Mouse (Mus musculus) CH12.LX (cell line): ENCODE results near the gene Tubb1. TPM values are rescaled to one million over a fixed set of nuclear protein-coding genes. Genes with fewer than 3 reads are reported as not detected.

ENCODE experiments used
- DNase-seq: peaks from one replicate; pipeline ENCODE4 v3.0.0-alpha.2; 2013; ENCODE audit errors: extremely low read depth
- H3K27ac ChIP-seq: 2 replicates; pipeline ENCODE4 v1.5.1; 2012; ENCODE audit warnings: low read depth, mild to moderate bottlenecking, control low read depth, moderate library complexity; ENCODE audit not compliant: insufficient read depth
- H3K27me3 ChIP-seq: replicated peaks from 2 replicates; pipeline ENCODE3; 2012; ENCODE audit warnings: inconsistent platforms
- H3K36me3 ChIP-seq, 2 experiments: replicated peaks in 1 of 2; 2 replicates each; pipeline versions ENCODE3 to v1.6.1; 2012; ENCODE audit warnings: inconsistent platforms in 1 of 2, low read length in 1 of 2, mild to moderate bottlenecking in 1 of 2, mixed read lengths in 1 of 2, moderate library complexity in 1 of 2; ENCODE audit not compliant: control insufficient read depth in 1 of 2, insufficient read depth in 1 of 2
- H3K4me1 ChIP-seq, 2 experiments: 2 replicates each; pipeline ENCODE4 v1.6.1; 2012; ENCODE audit warnings: inconsistent platforms in 1 of 2, moderate library complexity in 1 of 2; ENCODE audit not compliant: insufficient read depth in 2 of 2, control insufficient read depth in 1 of 2
- H3K4me2 ChIP-seq: 2 replicates; pipeline ENCODE4 v1.6.1; 2012; ENCODE audit warnings: low read depth, mild to moderate bottlenecking, control low read depth; ENCODE audit not compliant: poor library complexity, insufficient read depth, severe bottlenecking
- H3K4me3 ChIP-seq, 3 experiments: fragments of 150-350 bp in 1 of 3; sonication (generic) in 1 of 3; replicated peaks in 1 of 3; 2 replicates each; pipeline versions ENCODE3 to v1.5.1; 2011 to 2012; ENCODE audit warnings: low read depth in 2 of 3, low read length in 2 of 3, mild to moderate bottlenecking in 2 of 3, moderate library complexity in 2 of 3, control low read depth in 1 of 3, improper control_type of control experiment in 1 of 3, inconsistent platforms in 1 of 3, mixed read lengths in 1 of 3; ENCODE audit not compliant: poor library complexity in 1 of 3
- H3K79me2 ChIP-seq: replicated peaks from 2 replicates; pipeline ENCODE4 v1.6.1; 2012; ENCODE audit warnings: mild to moderate bottlenecking, moderate library complexity; ENCODE audit not compliant: control insufficient read depth, poor library complexity, insufficient read depth, severe bottlenecking; ENCODE audit errors: extremely low read depth
- H3K9ac ChIP-seq: 2 replicates; pipeline ENCODE4 v1.6.1; 2012; ENCODE audit warnings: low read depth, mild to moderate bottlenecking, control low read depth, moderate library complexity; ENCODE audit not compliant: insufficient read depth
- H3K9me3 ChIP-seq: replicated peaks from 2 replicates; pipeline ENCODE3; 2012; ENCODE audit warnings: low read length, inconsistent platforms, mixed read lengths
- CTCF ChIP-seq, 2 experiments: IDR thresholded peaks in 1 of 2; conservative IDR thresholded peaks in 1 of 2; 2 replicates each; pipeline ENCODE4 v1.5.1; 2011 to 2012; ENCODE audit warnings: low read depth in 2 of 2, low read length in 2 of 2, improper control_type of control experiment in 1 of 2, inconsistent platforms in 1 of 2, mild to moderate bottlenecking in 1 of 2, moderate library complexity in 1 of 2
- E2F4 ChIP-seq: IDR thresholded peaks from 2 replicates; pipeline ENCODE4 v1.6.1; 2011; ENCODE audit warnings: low read depth, low read length, improper control_type of control experiment; ENCODE audit not compliant: insufficient replicate concordance
- ELF1 ChIP-seq: IDR thresholded peaks from 2 replicates; pipeline ENCODE4 v1.6.1; 2014; ENCODE audit warnings: low read depth, mild to moderate bottlenecking, inconsistent platforms, low read length, improper control_type of control experiment
- HCFC1 ChIP-seq: IDR thresholded peaks from 2 replicates; pipeline ENCODE4 v1.6.1; 2012; ENCODE audit warnings: low read depth, mild to moderate bottlenecking, inconsistent platforms, low read length, improper control_type of control experiment
- IRF4 ChIP-seq: IDR thresholded peaks from 2 replicates; pipeline ENCODE4 v1.6.1; 2014; ENCODE audit warnings: low read depth, mild to moderate bottlenecking, inconsistent platforms, low read length, improper control_type of control experiment
- MAX ChIP-seq: IDR thresholded peaks from 2 replicates; pipeline ENCODE4 v1.6.1; 2011; ENCODE audit warnings: low read length, improper control_type of control experiment
- MXI1 ChIP-seq: IDR thresholded peaks from 2 replicates; pipeline ENCODE4 v1.6.1; 2011; ENCODE audit warnings: mild to moderate bottlenecking, low read depth, low read length, improper control_type of control experiment
- MYC ChIP-seq: IDR thresholded peaks from 2 replicates; pipeline ENCODE4 v1.6.1; 2011; ENCODE audit warnings: low read depth, mild to moderate bottlenecking, improper control_type of control experiment, low read length
- NELFE ChIP-seq: IDR thresholded peaks from 2 replicates; pipeline ENCODE4 v1.6.1; 2011; ENCODE audit warnings: low read depth, low read length, improper control_type of control experiment
- NRF1 ChIP-seq: IDR thresholded peaks from 2 replicates; pipeline ENCODE4 v1.6.1; 2014; ENCODE audit warnings: low read depth, mild to moderate bottlenecking, inconsistent platforms, low read length, improper control_type of control experiment, moderate library complexity
- POLR2A ChIP-seq: IDR thresholded peaks from 2 replicates; pipeline ENCODE4 v1.6.1; 2011; ENCODE audit warnings: low read depth, mild to moderate bottlenecking, improper control_type of control experiment, low read length
- SIN3A ChIP-seq: IDR thresholded peaks from 2 replicates; pipeline ENCODE4 v1.6.1; 2012; ENCODE audit warnings: low read length, improper control_type of control experiment, inconsistent platforms
- TBP ChIP-seq: conservative IDR thresholded peaks from 2 replicates; pipeline ENCODE4 v1.6.1; 2011; ENCODE audit warnings: low read depth, low read length, improper control_type of control experiment
- TCF12 ChIP-seq: IDR thresholded peaks from 2 replicates; pipeline ENCODE4 v1.6.1; 2014; ENCODE audit warnings: low read depth, mild to moderate bottlenecking, inconsistent platforms, low read length, improper control_type of control experiment
- UBTF ChIP-seq: IDR thresholded peaks from 2 replicates; pipeline ENCODE4 v1.6.1; 2012; ENCODE audit warnings: low read depth, mild to moderate bottlenecking, inconsistent platforms, low read length, improper control_type of control experiment, moderate library complexity
- ZC3H11A ChIP-seq: IDR thresholded peaks from 2 replicates; pipeline ENCODE4 v1.6.1; 2012; ENCODE audit warnings: low read depth, mild to moderate bottlenecking, inconsistent platforms, low read length, improper control_type of control experiment
- ZMIZ1 ChIP-seq: IDR thresholded peaks from 2 replicates; pipeline ENCODE4 v1.6.1; 2012; ENCODE audit warnings: low read depth, mild to moderate bottlenecking, inconsistent platforms, low read length, improper control_type of control experiment
- dilution Hi-C: fragments of 300-500 bp; cut with MboI; formaldehyde crosslinking; loops from 2 replicates; pipeline ENCODE4 v1.14.3; 2020; ENCODE audit warnings: low sequenced_read_pairs; ENCODE audit not compliant: extremely low pct_unique_long_range_greater_than_20kb, extremely low pct_ligation_motif_present
- in situ Hi-C: fragments of 300-500 bp; cut with MboI; formaldehyde crosslinking; loops from 3 replicates; pipeline ENCODE4 v1.14.3; 2019; ENCODE audit warnings: low sequenced_read_pairs, low pct_ligation_motif_present, low pct_unique_long_range_greater_than_20kb, mixed read lengths
- polyA plus RNA-seq: library from polyadenylated mRNA; unstranded; fragments of >175 nt; gene quantifications from 2 replicates; pipeline ENCODE4 v1.2.1, GENCODE M21; 2012; ENCODE audit warnings: low read depth; ENCODE audit not compliant: insufficient read length
- total RNA-seq, 2 experiments: library from RNA; depleted of rRNA; stranded (reverse); fragments of 300-350 nt in 1 of 2; fragments of >200 nt in 1 of 2; gene quantifications; 2 replicates each; pipeline ENCODE4 v1.2.3; 2012 to 2014

Gene Tubb1
- total and polyA plus RNA-seq, 3 experiments, result not detected

GRCm38 (mm10) chr2:174472407-174472806 is 21.9 kb downstream of the Tubb1 start:
- DNase-seq, result peak; percentile 41
- dilution Hi-C loops, result no loop called here

GRCm38 (mm10) chr2:174472818-174473549 is 22.5 kb downstream of the Tubb1 start, which contains the start of gene Prelid3b:
Gene Prelid3b, minus strand, starts transcription at chr2:174473081.
- Histone ChIP-seq H3K27me3 (no peaks in the 10 kb centered on the region), H3K79me2 (peaks cover 39% of the 10 kb centered on the region), H3K9ac (peak within 1 kb of the TSS; percentile 85), H3K4me2 (peak within 1 kb of the TSS; percentile 86), H3K36me3 (peaks cover 21 to 35% of the 10 kb centered on the region in 2 experiments), H3K4me1 (peaks cover 8 to 53% of the 10 kb centered on the region in 2 experiments), H3K27ac (peak within 1 kb of the TSS; percentile 84), H3K4me3 (peak within 1 kb of the TSS; percentile 81 to 93 (median 82)), H3K9me3 (no peaks in the 10 kb centered on the region)
- TF ChIP-seq IRF4, result 0 out of 2 replicates have a peak, but pooled peaks have one; percentile 4
- peak; percentile 65; the same call in 1 of the 2 replicates for TF ChIP-seq TBP
- TF ChIP-seq TCF12, result peak; percentile 53
- TF ChIP-seq ZC3H11A, result no peak
- no peak for TF ChIP-seq CTCF (conservative IDR thresholded peaks at IDR 0.05 in 1 of 2, IDR thresholded peaks at IDR 0.05 in 1 of 2; ENCODE audit: low read depth in 2 of 2, low read length in 2 of 2)
- peak; percentile 13; the same call in 1 of the 2 replicates for TF ChIP-seq ZMIZ1
- peak; percentile 95 for TF ChIP-seq NRF1
- TF ChIP-seq HCFC1, result peak; percentile 47
- peak; percentile 96; the same call in 1 of the 2 replicates for TF ChIP-seq E2F4
- TF ChIP-seq POLR2A, result peak; percentile 78
- TF ChIP-seq ELF1, result peak; percentile 97
- TF ChIP-seq SIN3A, result peak; percentile 43
- peak; percentile 85 for TF ChIP-seq NELFE
- TF ChIP-seq UBTF, result no peak
- dilution Hi-C loops (no loop called here), in situ Hi-C loops (no loop called here)
- DNase-seq, result peak; percentile 99

More at GRCm38 (mm10) chr2:174472407-174472806, 21.9 kb downstream of the Tubb1 start:
- peak overlapping the region; percentile 31 for H3K27ac ChIP-seq
- H3K4me1 ChIP-seq, result peaks cover 8 to 52% of the 10 kb centered on the region in 2 experiments
- no peak for TF ChIP-seq SIN3A
- TF ChIP-seq MAX, result peak; percentile 66; the same call in 1 of the 2 replicates
- peak; percentile 87 for TF ChIP-seq MYC
- TF ChIP-seq MXI1, result peak; percentile 8
- H3K4me3 ChIP-seq, result peak overlapping the region; percentile 81 to 93 (median 82)
- in situ Hi-C loops, result no loop called here
- H3K9ac ChIP-seq, result peak overlapping the region; percentile 85
- no peaks in the 10 kb centered on the region for H3K27me3 ChIP-seq
- no peaks in the 10 kb centered on the region for H3K9me3 ChIP-seq
- H3K36me3 ChIP-seq, result peaks cover 24 to 40% of the 10 kb centered on the region in 2 experiments
- peak overlapping the region; percentile 86 for H3K4me2 ChIP-seq
- H3K79me2 ChIP-seq, result peaks cover 39% of the 10 kb centered on the region
